Mouse (Mus musculus) lung, postnatal 0 days (tissue): ENCODE results near the gene Gm6583.

Experiments
- CTCF ChIP-seq: IDR thresholded peaks from 2 replicates; pipeline ENCODE4 v1.5.1; 2016; ENCODE audit warnings: antibody characterized with exemption, mild to moderate bottlenecking
- EP300 ChIP-seq: IDR thresholded peaks from 2 replicates; pipeline ENCODE4 v1.6.1; 2016; ENCODE audit warnings: antibody characterized with exemption, mild to moderate bottlenecking, control low read depth

DNA sequence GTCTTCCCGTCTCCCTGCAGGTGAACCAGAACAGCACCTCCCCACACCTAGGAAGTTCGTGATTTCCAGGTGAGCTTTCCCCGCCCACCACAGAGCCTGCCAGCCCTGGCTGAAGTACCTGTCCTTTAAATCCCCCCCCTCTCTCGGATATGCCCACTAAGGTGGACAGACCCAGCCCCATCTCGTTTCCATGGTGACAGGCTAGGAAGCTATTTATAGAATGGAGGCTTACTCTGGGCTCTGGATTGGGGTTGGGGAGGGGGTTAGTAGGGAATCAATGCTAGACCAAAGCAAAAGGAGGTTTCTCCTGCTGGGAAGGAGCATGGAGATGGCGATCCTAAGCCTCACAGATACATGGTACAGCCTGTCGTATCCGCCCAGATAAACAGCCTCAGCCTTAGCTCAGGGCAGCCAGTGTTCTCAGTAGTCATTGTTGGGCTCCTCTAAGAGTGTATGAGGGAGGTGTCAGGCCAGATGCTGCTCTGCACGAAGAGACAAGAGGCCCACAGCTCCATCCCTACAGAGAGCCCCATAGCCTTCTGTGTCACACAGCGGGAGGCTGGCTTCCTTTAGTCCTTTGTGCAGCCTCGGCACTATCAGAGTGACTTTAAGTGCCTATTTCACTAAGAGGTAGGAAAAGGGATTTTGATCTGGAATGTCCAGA is 42.5 kb downstream of the Gm6583 start:
- TF ChIP-seq CTCF (no peak), EP300 (no peak)
